Mouse (Mus musculus): Measurements from ENCODE around the gene Mfsd4b5.

GRCm38 (mm10) chr10:40030716-40031115 is 44.3 kb upstream of the Mfsd4b5 start:
- TF ChIP-seq CTCF (conservative IDR thresholded peaks at IDR 0.05; ENCODE audit: low read length) (no peak), NANOG (IDR thresholded peaks at IDR 0.05; ENCODE audit: borderline replicate concordance, low read length) (no peak), POU5F1 (IDR thresholded peaks at IDR 0.05; ENCODE audit: borderline replicate concordance, low read length) (no peak)

All from E14TG2a.4 (cell line).